Mouse (Mus musculus): Measurements from ENCODE around the gene Ralbp1.

GRCm38 (mm10) chr17:65863830-65864229 lies 21.8 kb downstream of the Ralbp1 start:
- TF ChIP-seq CTCF (conservative IDR thresholded peaks at IDR 0.05; ENCODE audit: insufficient read depth, insufficient read length, low read depth, low read length) (no peak), POLR2A (IDR thresholded peaks at IDR 0.05; ENCODE audit: low read depth, low read length) (no peak)

Data from kidney, adult 2 months (tissue).